Mouse (Mus musculus) stomach, embryonic 14.5 days (tissue): Measurements from ENCODE around the gene Kazn. TPM values are rescaled to one million over a fixed set of nuclear protein-coding genes. Genes with fewer than 3 reads are reported as not detected.

ENCODE experiments used
- ATAC-seq: fragments of 200-750 bp; cut with Nextera tagmentation; 2 replicates; pipeline ENCODE4 v1.8.0; 2017; ENCODE audit warnings: low read depth, moderate TSS enrichment; ENCODE audit not compliant: insufficient number of reproducible peaks, insufficient read depth, low FRiP score
- H3K27ac ChIP-seq: fragments of 300-500 bp; sonication (generic); 2 replicates; pipeline ENCODE4 v1.5.1; 2014; ENCODE audit warnings: mild to moderate bottlenecking, low read length, moderate library complexity, mixed read lengths
- H3K27me3 ChIP-seq: fragments of 300-500 bp; sonication (generic); 2 replicates; pipeline ENCODE4 v1.6.1; 2014; ENCODE audit warnings: low read length, control low read depth, mixed read lengths; ENCODE audit not compliant: control insufficient read depth, insufficient read depth
- H3K36me3 ChIP-seq: fragments of 300-500 bp; sonication (generic); 2 replicates; pipeline ENCODE4 v1.6.1; 2014; ENCODE audit warnings: mild to moderate bottlenecking, control low read depth, low read length, moderate library complexity, mixed read lengths; ENCODE audit not compliant: control insufficient read depth, insufficient read depth
- H3K4me1 ChIP-seq: fragments of 300-500 bp; sonication (generic); 2 replicates; pipeline ENCODE4 v1.6.1; 2014; ENCODE audit warnings: low read length, control low read depth, mixed read lengths; ENCODE audit not compliant: control insufficient read depth, insufficient read depth
- H3K4me2 ChIP-seq: fragments of 300-500 bp; sonication (generic); replicated peaks from 2 replicates; pipeline ENCODE4 v1.6.1; 2014; ENCODE audit warnings: low read depth, low read length, control low read depth
- H3K4me3 ChIP-seq: fragments of 300-500 bp; sonication (generic); 2 replicates; pipeline ENCODE4 v1.5.1; 2014; ENCODE audit warnings: low read depth, low read length, control low read depth
- H3K9ac ChIP-seq: fragments of 300-500 bp; sonication (generic); replicated peaks from 2 replicates; pipeline ENCODE4 v1.6.1; 2014; ENCODE audit warnings: low read depth, mild to moderate bottlenecking, control low read depth, low read length, moderate library complexity, mixed read lengths
- H3K9me3 ChIP-seq: fragments of 300-500 bp; sonication (generic); 2 replicates; pipeline ENCODE4 v1.6.1; 2016; ENCODE audit warnings: low read depth, low read length, control low read depth; ENCODE audit not compliant: control insufficient read depth
- WGBS: fragments of 180-500 bp; shearing (Covaris S2); extraction: QIAGEN DNeasy Blood & Tissue Kit; methylation state at CpG from one replicate; pipeline ENCODE4 v1.1.7; 2014; 5-methylcytosine and 5-hydroxymethylcytosine counted together
- polyA plus RNA-seq: library from polyadenylated mRNA; unstranded; fragments of >200 nt; fragmentation: Nextera tagmentation; extraction: Ambion mirVana; gene quantifications from 2 replicates; pipeline ENCODE4 v1.2.1, GENCODE M21; 2014

The Kazn gene
- polyA plus RNA-seq, 1 experiment from 2014 or later: 12.5 TPM

GRCm38 (mm10) chr4:142267832-142268231, 28.6 kb upstream of the Kazn start:
- ATAC-seq: no peak
- H3K4me3 ChIP-seq: no peak overlapping the region
- no peaks in the 10 kb centered on the region for H3K27me3 ChIP-seq
- no peaks in the 10 kb centered on the region for H3K36me3 ChIP-seq
- no peak overlapping the region for H3K27ac ChIP-seq
- WGBS: 62% methylated on average over 4 of the region's 4 CpGs
- H3K4me1 ChIP-seq: no peaks in the 10 kb centered on the region
- H3K9ac ChIP-seq: no peak overlapping the region
- H3K4me2 ChIP-seq: no peak overlapping the region
- no peaks in the 10 kb centered on the region for H3K9me3 ChIP-seq

- WGBS: 23% methylated on average over 4 of the region's 4 CpGs
- Histone ChIP-seq H3K27ac (no peak overlapping the region), H3K9me3 (no peaks in the 10 kb centered on the region), H3K4me3 (no peak overlapping the region), H3K4me2 (no peak overlapping the region), H3K9ac (no peak overlapping the region), H3K36me3 (no peaks in the 10 kb centered on the region), H3K27me3 (no peaks in the 10 kb centered on the region), H3K4me1 (no peaks in the 10 kb centered on the region)
- ATAC-seq: no peak
Observed at GRCm38 (mm10) chr4:142267348-142267819, 28.2 kb upstream of the Kazn start.

GRCm38 (mm10) chr4:142264335-142264734, 25.1 kb upstream of the Kazn start:
- Histone ChIP-seq H3K4me3 (no peak overlapping the region), H3K27me3 (no peaks in the 10 kb centered on the region), H3K4me2 (no peak overlapping the region), H3K36me3 (no peaks in the 10 kb centered on the region), H3K4me1 (no peaks in the 10 kb centered on the region), H3K9me3 (no peaks in the 10 kb centered on the region), H3K27ac (no peak overlapping the region), H3K9ac (no peak overlapping the region)
- ATAC-seq: no peak
- 85% methylated on average over 7 of the region's 7 CpGs for WGBS

- WGBS: 62% methylated on average over 4 of the region's 4 CpGs
- no peak for ATAC-seq
- H3K27me3 ChIP-seq: no peaks in the 10 kb centered on the region
- H3K36me3 ChIP-seq: no peaks in the 10 kb centered on the region
- H3K4me2 ChIP-seq: no peak overlapping the region
- no peaks in the 10 kb centered on the region for H3K9me3 ChIP-seq
- H3K9ac ChIP-seq: no peak overlapping the region
- H3K27ac ChIP-seq: no peak overlapping the region
- no peaks in the 10 kb centered on the region for H3K4me1 ChIP-seq
- no peak overlapping the region for H3K4me3 ChIP-seq
Observed at GRCm38 (mm10) chr4:142261725-142262124, 22.5 kb upstream of the Kazn start.

- H3K9ac ChIP-seq: no peak overlapping the region
- ATAC-seq: no peak
- 91% methylated on average over 10 of the region's 10 CpGs for WGBS
Observed at GRCm38 (mm10) chr4:142258730-142259129, 19.5 kb upstream of the Kazn start.

GRCm38 (mm10) chr4:142254088-142254487, 14.9 kb upstream of the Kazn start:
- Histone ChIP-seq H3K27me3 (no peaks in the 10 kb centered on the region), H3K36me3 (no peaks in the 10 kb centered on the region), H3K4me3 (no peak overlapping the region), H3K9ac (no peak overlapping the region), H3K4me1 (peaks cover 7% of the 10 kb centered on the region; the same call in 1 of the 2 replicates), H3K27ac (no peak overlapping the region), H3K4me2 (no peak overlapping the region), H3K9me3 (no peaks in the 10 kb centered on the region)
- ATAC-seq: no peak
- 70% methylated on average over 6 of the region's 6 CpGs for WGBS

More at GRCm38 (mm10) chr4:142258730-142259129, 19.5 kb upstream of the Kazn start:
- Histone ChIP-seq H3K36me3 (no peaks in the 10 kb centered on the region), H3K9me3 (no peaks in the 10 kb centered on the region), H3K27me3 (no peaks in the 10 kb centered on the region), H3K4me2 (no peak overlapping the region), H3K4me1 (no peaks in the 10 kb centered on the region), H3K27ac (no peak overlapping the region), H3K4me3 (no peak overlapping the region)

- Histone ChIP-seq H3K27ac (no peak overlapping the region), H3K9ac (no peak overlapping the region), H3K27me3 (no peaks in the 10 kb centered on the region), H3K4me3 (no peak overlapping the region), H3K9me3 (no peaks in the 10 kb centered on the region), H3K4me1 (peaks cover 7% of the 10 kb centered on the region; the same call in 1 of the 2 replicates), H3K4me2 (no peak overlapping the region), H3K36me3 (no peaks in the 10 kb centered on the region)
- no peak for ATAC-seq
- 48% methylated on average over 12 of the region's 12 CpGs for WGBS
Observed at GRCm38 (mm10) chr4:142251471-142252354, 12.5 kb upstream of the Kazn start.

GRCm38 (mm10) chr4:142250054-142250453, 10.9 kb upstream of the Kazn start:
- H3K27me3 ChIP-seq: no peaks in the 10 kb centered on the region
- no peaks in the 10 kb centered on the region for H3K9me3 ChIP-seq
- no peak overlapping the region for H3K9ac ChIP-seq
- WGBS: 94% methylated on average over 8 of the region's 8 CpGs
- ATAC-seq: no peak
- no peak overlapping the region for H3K4me3 ChIP-seq
- no peak overlapping the region for H3K27ac ChIP-seq
- H3K36me3 ChIP-seq: no peaks in the 10 kb centered on the region
- H3K4me2 ChIP-seq: no peak overlapping the region
- peaks cover 7% of the 10 kb centered on the region; the same call in 1 of the 2 replicates for H3K4me1 ChIP-seq
